Mouse (Mus musculus) heart, embryonic 12.5 days (tissue): ENCODE results near the gene Ubox5. TPM values are rescaled to one million over a fixed set of nuclear protein-coding genes. Genes with fewer than 3 reads are reported as not detected.
"Not testable (repeated sequence)": the region's sequence is repeated elsewhere in the genome, so short reads cannot be mapped to it uniquely, and the experiment has no call there.

Experiments used
- ATAC-seq: fragments of 200-750 bp; cut with Nextera tagmentation; 2 replicates; pipeline ENCODE4 v1.8.0; 2017; ENCODE audit warnings: moderate TSS enrichment, moderate library complexity; ENCODE audit not compliant: insufficient number of reproducible peaks, low FRiP score
- H3K27ac ChIP-seq: fragments of 300-500 bp; sonication (generic); 2 replicates; pipeline ENCODE4 v1.5.1; 2016; ENCODE audit warnings: mild to moderate bottlenecking, moderate library complexity; ENCODE audit not compliant: poor library complexity, severe bottlenecking
- H3K27me3 ChIP-seq: fragments of 300-500 bp; sonication (generic); replicated peaks from 2 replicates; pipeline ENCODE4 v1.6.1; 2016; ENCODE audit warnings: mild to moderate bottlenecking, moderate library complexity
- H3K36me3 ChIP-seq: fragments of 300-500 bp; sonication (generic); 2 replicates; pipeline ENCODE4 v1.6.1; 2016; ENCODE audit warnings: mild to moderate bottlenecking, moderate library complexity
- H3K4me1 ChIP-seq: fragments of 300-500 bp; sonication (generic); replicated peaks from 2 replicates; pipeline ENCODE4 v1.6.1; 2016; ENCODE audit warnings: mild to moderate bottlenecking
- H3K4me2 ChIP-seq: fragments of 300-500 bp; sonication (generic); 2 replicates; pipeline ENCODE4 v1.6.1; 2016; ENCODE audit warnings: mild to moderate bottlenecking, moderate library complexity
- H3K4me3 ChIP-seq: fragments of 300-500 bp; sonication (generic); 2 replicates; pipeline ENCODE4 v1.5.1; 2016; ENCODE audit warnings: mild to moderate bottlenecking
- H3K9ac ChIP-seq: fragments of 300-500 bp; sonication (generic); 2 replicates; pipeline ENCODE4 v1.6.1; 2016; ENCODE audit warnings: mild to moderate bottlenecking, moderate library complexity
- H3K9me3 ChIP-seq: fragments of 300-500 bp; sonication (generic); replicated peaks from 2 replicates; pipeline ENCODE4 v1.6.1; 2016; ENCODE audit warnings: mild to moderate bottlenecking, moderate library complexity
- WGBS: fragments of 180-500 bp; shearing (Covaris S2); methylation state at CpG from one replicate; pipeline ENCODE4 v1.1.7; 2016; 5-methylcytosine and 5-hydroxymethylcytosine counted together
- polyA plus RNA-seq: library from polyadenylated mRNA; unstranded; fragments of >200 nt; fragmentation: Nextera tagmentation; extraction: Ambion mirVana; gene quantifications from 2 replicates; pipeline ENCODE4 v1.2.1, GENCODE M21; 2016

Gene Ubox5
- polyA plus RNA-seq, 1 experiment from 2014 or later = 8.8 TPM

GRCm38 (mm10) chr2:130577021-130577420, 52.8 kb downstream of the Ubox5 start:
- H3K4me2 ChIP-seq = peak overlapping the region; percentile 70
- no peak overlapping the region for H3K9ac ChIP-seq

GRCm38 (mm10) chr2:130576564-130576963, 53.3 kb downstream of the Ubox5 start:
- Histone ChIP-seq H3K27me3 (peaks cover 83% of the 10 kb centered on the region), H3K4me1 (peaks cover 34% of the 10 kb centered on the region), H3K4me2 (peak overlapping the region; percentile 70), H3K9ac (peak overlapping the region; percentile 64), H3K4me3 (peak overlapping the region; percentile 44)
- ATAC-seq, H3K27ac ChIP-seq, H3K9me3 ChIP-seq, H3K36me3 ChIP-seq: not testable (repeated sequence)
- WGBS = 3% methylated on average over 32 of the region's 32 CpGs

More at GRCm38 (mm10) chr2:130577021-130577420, 52.8 kb downstream of the Ubox5 start:
- Histone ChIP-seq H3K4me1 (peaks cover 34% of the 10 kb centered on the region), H3K27me3 (peaks cover 88% of the 10 kb centered on the region), H3K9me3 (peaks cover 5% of the 10 kb centered on the region), H3K27ac (no peak overlapping the region), H3K4me3 (peak overlapping the region; percentile 44), H3K36me3 (no peaks in the 10 kb centered on the region)
- WGBS = 3% methylated on average over 9 of the region's 9 CpGs
- no peak for ATAC-seq

GRCm38 (mm10) chr2:130575873-130576272, 54.0 kb downstream of the Ubox5 start, which contains the start of gene Oxt:
Oxt (plus strand) TSS chr2:130576173.
- WGBS = 53% methylated on average over 9 of the region's 9 CpGs

GRCm38 (mm10) chr2:130574960-130575359, 54.9 kb downstream of the Ubox5 start:
- peaks cover 5% of the 10 kb centered on the region for H3K9me3 ChIP-seq
- H3K4me3 ChIP-seq = no peak overlapping the region
- no peak overlapping the region for H3K9ac ChIP-seq
- peaks cover 70% of the 10 kb centered on the region for H3K27me3 ChIP-seq
- 77% methylated on average over 5 of the region's 5 CpGs for WGBS
- no peak for ATAC-seq
- no peaks in the 10 kb centered on the region for H3K36me3 ChIP-seq
- peaks cover 22% of the 10 kb centered on the region for H3K4me1 ChIP-seq
- H3K4me2 ChIP-seq = no peak overlapping the region
- no peak overlapping the region for H3K27ac ChIP-seq

More at GRCm38 (mm10) chr2:130575873-130576272, 54.0 kb downstream of the Ubox5 start, which contains the start of gene Oxt:
- Histone ChIP-seq H3K9me3 (peaks cover 5% of the 10 kb centered on the region), H3K27ac (no peak within 1 kb of the TSS), H3K4me3 (peak within 1 kb of the TSS; percentile 44), H3K4me1 (peaks cover 31% of the 10 kb centered on the region), H3K9ac (peak within 1 kb of the TSS; percentile 64), H3K4me2 (peak within 1 kb of the TSS; percentile 70), H3K36me3 (no peaks in the 10 kb centered on the region), H3K27me3 (peaks cover 78% of the 10 kb centered on the region)
- no peak for ATAC-seq

- no peak overlapping the region for H3K9ac ChIP-seq
- no peak for ATAC-seq
- no peak overlapping the region for H3K4me2 ChIP-seq
- H3K27me3 ChIP-seq = peaks cover 22% of the 10 kb centered on the region
- H3K27ac ChIP-seq = no peak overlapping the region
- no peaks in the 10 kb centered on the region for H3K9me3 ChIP-seq
- H3K4me1 ChIP-seq = peaks cover 2% of the 10 kb centered on the region
- no peak overlapping the region for H3K4me3 ChIP-seq
- peaks cover 21% of the 10 kb centered on the region for H3K36me3 ChIP-seq
These were observed 59.9 kb downstream of the Ubox5 start for GRCm38 (mm10) chr2:130569926-130570325.

- H3K36me3 ChIP-seq = peaks cover 22% of the 10 kb centered on the region
- H3K27ac ChIP-seq = no peak overlapping the region
- WGBS = 80% methylated on average over 4 of the region's 4 CpGs
- peaks cover 10% of the 10 kb centered on the region for H3K4me1 ChIP-seq
- H3K4me2 ChIP-seq = no peak overlapping the region
- no peak for ATAC-seq
- H3K9ac ChIP-seq = no peak overlapping the region
- H3K9me3 ChIP-seq = no peaks in the 10 kb centered on the region
- H3K4me3 ChIP-seq = no peak overlapping the region
- H3K27me3 ChIP-seq = peaks cover 14% of the 10 kb centered on the region
These were observed 60.9 kb downstream of the Ubox5 start for GRCm38 (mm10) chr2:130568921-130569320.

- H3K36me3 ChIP-seq = peaks cover 22% of the 10 kb centered on the region
These were observed 64.9 kb downstream of the Ubox5 start for GRCm38 (mm10) chr2:130564983-130565382.

GRCm38 (mm10) chr2:130564063-130564462, 65.8 kb downstream of the Ubox5 start:
- ATAC-seq = peak; percentile 27
- H3K27ac ChIP-seq = peak overlapping the region; percentile 49; the same call in 1 of the 2 replicates
- peak overlapping the region; percentile 87 for H3K9ac ChIP-seq

More at GRCm38 (mm10) chr2:130564983-130565382, 64.9 kb downstream of the Ubox5 start:
- Histone ChIP-seq H3K27ac (no peak overlapping the region), H3K4me3 (peak overlapping the region; percentile 89), H3K4me1 (peaks cover 17% of the 10 kb centered on the region), H3K9me3 (no peaks in the 10 kb centered on the region), H3K9ac (no peak overlapping the region; the same call in 1 of the 2 replicates), H3K27me3 (no peaks in the 10 kb centered on the region), H3K4me2 (peak overlapping the region; percentile 92)
- WGBS = 86% methylated on average over 8 of the region's 8 CpGs
- no peak for ATAC-seq

GRCm38 (mm10) chr2:130563212-130564055, 66.4 kb downstream of the Ubox5 start, which contains the start of gene Mrps26:
Mrps26 (plus strand) TSS chr2:130563742.
- Histone ChIP-seq H3K4me2 (peak within 1 kb of the TSS; percentile 92), H3K36me3 (peaks cover 25% of the 10 kb centered on the region), H3K4me1 (peaks cover 17% of the 10 kb centered on the region), H3K27ac (peak within 1 kb of the TSS; percentile 67), H3K9ac (peak within 1 kb of the TSS; percentile 87), H3K9me3 (no peaks in the 10 kb centered on the region), H3K4me3 (peak within 1 kb of the TSS; percentile 89), H3K27me3 (no peaks in the 10 kb centered on the region)
- peak; percentile 97 for ATAC-seq
- WGBS = under 1% methylated on average over 61 of the region's 61 CpGs

More at GRCm38 (mm10) chr2:130564063-130564462, 65.8 kb downstream of the Ubox5 start:
- Histone ChIP-seq H3K4me2 (peak overlapping the region; percentile 92), H3K27me3 (no peaks in the 10 kb centered on the region), H3K9me3 (no peaks in the 10 kb centered on the region), H3K36me3 (peaks cover 22% of the 10 kb centered on the region), H3K4me1 (peaks cover 17% of the 10 kb centered on the region), H3K4me3 (peak overlapping the region; percentile 89)
- WGBS = under 1% methylated on average over 23 of the region's 23 CpGs

- 63% methylated on average over 2 of the region's 2 CpGs for WGBS
- no peaks in the 10 kb centered on the region for H3K9me3 ChIP-seq
- no peak for ATAC-seq
These were observed 71.8 kb downstream of the Ubox5 start for GRCm38 (mm10) chr2:130558015-130558414.

GRCm38 (mm10) chr2:130557462-130557861, 72.4 kb downstream of the Ubox5 start:
- no peak overlapping the region for H3K4me2 ChIP-seq
- ATAC-seq = no peak

More at GRCm38 (mm10) chr2:130558015-130558414, 71.8 kb downstream of the Ubox5 start:
- Histone ChIP-seq H3K4me2 (no peak overlapping the region), H3K27ac (no peak overlapping the region), H3K4me3 (no peak overlapping the region), H3K4me1 (peaks cover 5% of the 10 kb centered on the region), H3K27me3 (no peaks in the 10 kb centered on the region), H3K36me3 (peaks cover 50% of the 10 kb centered on the region), H3K9ac (no peak overlapping the region)

More at GRCm38 (mm10) chr2:130557462-130557861, 72.4 kb downstream of the Ubox5 start:
- 92% methylated on average over 2 of the region's 2 CpGs for WGBS
- Histone ChIP-seq H3K4me3 (no peak overlapping the region), H3K9ac (no peak overlapping the region), H3K27ac (no peak overlapping the region), H3K4me1 (no peaks in the 10 kb centered on the region), H3K36me3 (peaks cover 56% of the 10 kb centered on the region), H3K9me3 (no peaks in the 10 kb centered on the region), H3K27me3 (no peaks in the 10 kb centered on the region)
